Mouse (Mus musculus) kidney, postnatal 14 days (tissue): ENCODE data around the gene Clybl.

ENCODE experiments used
- DNase-seq: peaks from one replicate; pipeline ENCODE4 v3.0.0; 2022; ENCODE audit warnings: mixed read lengths

The Clybl gene

GRCm38 (mm10) chr14:122200247-122200885 lies 18.9 kb downstream of the Clybl start:
- no peak for DNase-seq

- no peak for DNase-seq
Observed at GRCm38 (mm10) chr14:122209177-122209576, 27.7 kb downstream of the Clybl start.

GRCm38 (mm10) chr14:122213590-122213989 lies 32.1 kb downstream of the Clybl start:
- DNase-seq = no peak

DNA sequence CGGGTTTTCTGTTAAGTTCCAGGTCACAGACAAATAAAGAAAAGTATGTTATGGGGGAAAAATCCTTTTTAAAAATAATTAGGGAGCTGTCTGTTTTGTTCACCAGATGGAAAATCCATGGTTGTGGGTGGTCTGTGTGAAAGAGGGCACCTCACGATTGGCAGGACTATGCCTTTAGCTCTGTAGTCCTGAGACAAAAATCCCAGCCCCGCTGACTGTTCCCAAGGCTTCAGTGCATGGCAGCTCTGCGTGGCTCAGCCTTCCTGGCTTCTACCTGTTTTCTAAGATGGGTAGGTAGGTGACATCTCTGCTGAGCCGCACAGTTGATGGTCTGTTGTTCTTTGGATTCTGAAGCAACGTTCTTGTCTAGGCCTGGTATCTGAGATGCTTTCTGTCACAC lies 32.6 kb downstream of the Clybl start:
- no peak for DNase-seq

GRCm38 (mm10) chr14:122217221-122217620 lies 35.7 kb downstream of the Clybl start:
- no peak for DNase-seq

GRCm38 (mm10) chr14:122222934-122223374 lies 41.5 kb downstream of the Clybl start:
- DNase-seq = no peak

DNA sequence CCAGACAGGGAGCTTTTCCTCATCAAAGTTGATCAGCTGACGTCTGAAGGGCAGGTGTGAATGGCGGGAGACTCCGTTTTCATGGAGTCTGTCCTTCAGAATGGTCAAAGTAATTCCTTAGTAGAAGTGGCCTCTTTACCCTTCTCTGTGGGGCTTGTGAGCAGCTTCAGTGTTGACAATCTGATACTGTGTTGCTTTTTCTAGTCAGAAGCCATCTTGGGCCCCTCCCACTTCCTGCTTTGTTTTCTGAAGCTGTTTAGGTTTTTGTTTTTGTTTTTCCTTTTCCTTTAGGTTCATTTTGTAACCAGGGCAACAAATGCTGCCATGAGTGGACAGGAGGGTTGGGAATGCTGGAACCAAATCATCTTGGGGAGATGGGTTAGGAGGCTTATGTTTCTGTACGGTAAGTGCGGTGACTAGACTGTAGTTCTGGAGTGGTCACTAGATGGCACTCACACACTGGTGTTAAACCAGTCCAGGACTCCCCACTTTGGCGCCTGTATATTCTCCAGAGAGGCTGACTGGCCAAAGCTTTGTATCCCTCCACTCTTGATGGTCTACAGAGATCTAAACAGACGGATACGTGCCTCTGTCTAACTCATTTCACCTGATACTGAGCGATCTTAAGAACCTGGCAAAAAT lies 42.1 kb downstream of the Clybl start:
- peak; percentile 86 for DNase-seq

GRCm38 (mm10) chr14:122224103-122224494 lies 42.6 kb downstream of the Clybl start:
- DNase-seq = no peak

DNA sequence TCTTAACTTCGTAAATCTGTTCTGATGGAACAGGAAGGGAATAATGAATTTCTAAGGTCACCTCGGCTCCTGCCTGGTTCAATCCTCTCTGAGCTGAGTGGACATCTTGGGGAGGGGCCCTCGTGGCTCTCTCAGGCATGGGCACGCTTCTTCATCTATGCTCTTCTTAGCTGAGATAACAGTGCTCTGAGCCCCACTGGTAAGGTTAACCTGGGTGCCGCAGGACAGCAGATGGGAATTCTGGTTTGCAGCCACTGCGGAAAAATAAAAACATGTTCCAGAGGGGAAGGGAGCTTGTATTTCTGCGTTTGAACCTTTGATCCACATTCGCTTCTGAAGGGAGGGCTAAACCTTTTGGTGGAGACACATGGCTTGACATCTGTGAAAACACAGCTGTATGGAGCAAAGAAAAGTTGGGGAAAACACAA lies 43.0 kb downstream of the Clybl start:
- DNase-seq = no peak

DNA sequence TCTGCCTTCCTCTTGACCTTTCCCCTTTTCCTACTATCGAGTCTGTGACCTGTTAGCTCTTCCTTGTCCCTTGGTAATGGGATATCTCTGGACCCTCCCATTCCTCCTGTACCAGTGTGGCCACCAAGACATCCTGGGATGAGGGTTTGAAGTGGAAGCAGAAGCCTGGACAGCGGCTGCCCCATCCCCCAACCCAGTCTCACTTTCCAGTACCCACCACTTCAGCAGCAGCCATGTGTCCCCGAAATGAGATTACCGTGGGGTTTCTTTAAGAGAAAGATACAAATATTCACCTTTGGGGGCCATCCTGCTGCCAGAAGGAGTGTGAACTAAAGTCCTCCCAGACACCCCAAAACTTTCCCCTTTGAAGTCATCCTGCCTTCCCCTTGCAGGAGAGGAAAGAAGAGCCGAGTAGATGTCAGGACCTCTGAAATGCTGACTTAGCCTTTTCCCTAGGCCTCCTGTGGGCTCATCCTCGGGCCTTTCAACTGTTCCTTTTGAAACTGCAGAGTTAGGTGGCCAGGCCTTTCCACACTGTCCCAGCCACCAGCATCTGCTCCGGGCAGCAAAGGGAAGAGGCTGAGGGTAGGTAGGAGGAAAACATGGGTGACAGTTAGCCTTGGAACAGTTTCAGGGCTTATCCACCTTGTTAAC lies 44.1 kb downstream of the Clybl start:
- no peak for DNase-seq

DNA sequence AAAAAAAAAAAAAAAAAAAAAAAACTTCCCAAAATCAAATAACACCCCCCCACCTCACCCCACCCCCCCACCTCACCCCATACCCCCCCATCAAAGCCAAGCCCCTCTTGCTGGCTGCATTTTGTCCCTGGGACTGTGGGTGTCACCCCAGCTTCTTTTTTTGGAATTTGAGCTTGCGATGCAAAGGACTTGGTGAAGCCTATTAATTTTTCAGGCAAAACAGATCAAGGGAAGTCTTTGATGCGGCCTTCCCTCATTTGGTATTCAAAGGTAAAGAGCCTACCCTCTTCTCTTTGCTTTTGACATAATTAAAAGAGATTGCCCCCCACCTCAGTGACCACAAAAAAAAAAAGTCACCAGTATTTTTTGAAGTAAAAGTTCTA lies 44.6 kb downstream of the Clybl start:
- DNase-seq = no peak

- DNase-seq = no peak
Observed at GRCm38 (mm10) chr14:122226666-122227453, 45.4 kb downstream of the Clybl start.

- no peak for DNase-seq
Observed at GRCm38 (mm10) chr14:122227454-122227951, 46.0 kb downstream of the Clybl start.

DNA sequence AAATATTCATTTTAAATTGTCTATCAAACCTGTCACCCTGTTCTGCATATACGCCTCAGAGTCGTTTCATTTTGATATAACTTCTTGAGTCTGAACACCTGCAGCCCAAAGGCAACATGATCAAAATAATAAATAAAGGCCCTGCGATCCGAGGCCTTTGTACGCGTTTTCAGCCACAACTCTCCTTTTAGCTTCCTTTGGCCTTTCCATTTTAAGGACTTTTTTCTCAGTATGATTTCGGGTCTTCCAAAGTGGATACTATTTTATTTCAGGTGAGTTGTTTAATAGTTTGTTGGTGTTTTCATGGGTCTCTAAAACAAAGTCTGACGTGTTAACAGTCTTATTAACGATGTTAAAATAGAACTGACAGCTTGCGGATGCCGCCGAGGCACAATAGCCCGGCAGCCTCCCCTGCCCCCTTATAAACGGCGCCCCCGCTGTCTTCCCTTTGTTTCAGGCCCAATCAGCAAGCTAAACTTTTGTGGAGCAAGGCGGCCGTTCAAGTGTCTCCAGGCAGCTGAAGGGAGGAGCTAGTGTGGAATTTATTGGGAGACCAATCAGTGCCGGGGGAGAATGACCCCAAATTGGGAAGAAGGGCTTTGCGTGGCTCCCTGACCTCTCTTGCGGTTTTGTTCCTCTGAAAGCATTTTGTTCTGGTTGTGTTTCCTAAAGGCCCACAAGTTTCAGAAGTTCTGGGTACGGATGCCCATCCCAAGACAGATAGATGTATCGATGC lies 47.5 kb downstream of the Clybl start:
- no peak for DNase-seq

- no peak for DNase-seq
Observed at GRCm38 (mm10) chr14:122229988-122230387, 48.5 kb downstream of the Clybl start.

DNA sequence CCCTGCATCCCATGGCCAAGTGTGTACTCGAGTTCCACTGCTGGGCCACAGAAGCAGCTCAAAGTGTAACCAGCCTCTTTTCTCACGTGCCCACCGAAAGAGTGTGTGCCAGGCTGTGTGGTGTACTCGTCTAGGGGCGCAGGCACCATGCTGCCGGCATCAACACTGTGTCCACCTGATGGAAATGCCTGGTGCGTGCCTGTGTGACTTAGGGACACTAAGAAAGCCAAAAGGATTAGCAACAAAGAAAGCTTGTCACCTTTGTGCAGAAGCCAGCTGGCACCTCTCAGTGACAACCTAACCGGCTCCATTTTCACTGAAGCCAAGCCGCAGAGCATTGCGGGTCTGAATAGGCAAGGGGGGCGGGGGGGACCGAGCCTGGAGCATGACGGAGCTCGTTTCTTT lies 49.1 kb downstream of the Clybl start:
- no peak for DNase-seq

GRCm38 (mm10) chr14:122231073-122231472 lies 49.6 kb downstream of the Clybl start:
- no peak for DNase-seq

DNA sequence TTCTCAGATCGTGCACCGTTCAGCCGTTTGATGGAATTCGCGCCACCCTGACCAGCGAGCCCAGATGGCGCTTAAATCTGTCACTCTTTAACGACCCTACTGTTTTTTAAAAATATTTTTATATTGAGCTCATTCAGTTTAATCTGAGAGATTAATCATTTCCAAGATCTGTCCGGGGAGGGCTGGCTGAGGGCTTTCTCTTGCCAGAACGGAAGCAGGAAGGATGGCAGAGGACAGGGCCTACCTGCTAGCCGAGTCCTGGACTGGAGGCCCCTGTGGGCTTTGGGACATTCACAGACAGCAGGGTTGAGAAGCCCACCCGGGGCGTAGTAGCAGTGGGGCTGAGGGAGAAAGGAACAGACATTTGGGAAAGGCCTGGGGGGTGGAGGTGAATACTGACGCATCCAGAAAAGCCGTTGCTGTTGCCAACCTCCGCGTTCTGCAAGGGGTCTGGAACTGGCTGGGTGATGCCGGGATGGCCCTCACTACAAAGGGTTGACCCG lies 51.8 kb downstream of the Clybl start:
- DNase-seq = peak; percentile 43

DNA sequence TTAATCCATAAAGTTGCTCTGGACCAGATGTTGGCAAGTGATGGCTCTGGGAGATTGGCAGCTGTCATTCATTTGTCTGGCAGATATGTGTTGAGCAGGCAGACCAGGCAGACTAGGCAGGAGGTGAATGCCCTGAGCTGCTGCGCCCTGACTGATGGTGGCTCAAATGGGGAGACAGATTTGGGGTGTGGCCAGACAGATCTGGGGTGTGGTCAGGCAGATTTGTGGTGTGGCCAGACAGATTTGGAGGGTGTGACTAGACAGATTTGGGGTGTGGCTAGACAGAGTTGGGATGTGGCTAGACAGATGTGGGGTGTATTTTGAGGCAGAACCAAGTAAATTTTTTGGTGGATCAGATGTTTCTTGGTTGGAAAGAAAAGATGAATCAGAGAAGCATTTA lies 62.4 kb downstream of the Clybl start:
- no peak for DNase-seq

DNA sequence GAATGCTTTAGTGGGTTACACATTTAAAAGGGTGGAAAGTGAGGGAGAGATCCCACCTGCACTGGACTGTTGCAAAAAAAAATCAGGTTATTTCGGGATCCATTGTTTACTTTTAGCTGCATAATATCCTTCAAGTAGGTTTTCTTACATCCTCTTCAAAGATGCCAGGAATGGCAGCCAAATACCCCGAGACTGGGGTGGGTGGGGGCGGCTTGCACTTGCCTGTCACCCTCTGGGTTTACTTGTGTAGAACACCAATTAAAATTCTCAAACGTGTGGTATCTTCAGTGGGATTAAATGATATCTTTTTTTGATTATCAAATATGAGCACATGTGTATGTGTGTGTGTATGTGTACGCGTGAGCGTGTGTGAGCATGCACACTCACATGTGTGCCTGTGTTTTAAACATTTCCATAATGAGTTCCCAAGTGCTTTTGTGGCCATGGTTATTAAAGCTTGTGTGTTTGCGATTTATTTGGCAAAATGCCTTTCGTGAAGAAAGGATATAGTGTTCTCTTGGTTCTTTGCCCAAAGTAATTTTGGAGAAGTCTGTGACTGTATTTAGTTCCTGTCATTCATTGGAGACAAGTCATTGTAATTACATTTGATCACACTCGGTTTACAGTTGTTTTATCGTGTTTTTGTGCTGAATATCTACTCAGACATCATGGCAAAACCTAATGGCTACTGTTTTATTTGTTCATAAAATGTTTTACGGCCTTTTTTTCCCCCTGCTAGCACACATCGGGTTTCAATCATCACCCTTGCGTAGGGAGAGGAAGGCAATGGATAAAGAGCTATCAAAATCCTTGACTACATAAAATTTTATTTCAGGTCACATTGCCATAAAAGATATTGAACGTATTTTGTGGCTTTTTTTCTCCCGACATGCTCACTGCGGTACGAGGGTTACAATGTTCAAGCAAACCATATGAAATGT lies 65.7 kb downstream of the Clybl start:
- DNase-seq = no peak

DNA sequence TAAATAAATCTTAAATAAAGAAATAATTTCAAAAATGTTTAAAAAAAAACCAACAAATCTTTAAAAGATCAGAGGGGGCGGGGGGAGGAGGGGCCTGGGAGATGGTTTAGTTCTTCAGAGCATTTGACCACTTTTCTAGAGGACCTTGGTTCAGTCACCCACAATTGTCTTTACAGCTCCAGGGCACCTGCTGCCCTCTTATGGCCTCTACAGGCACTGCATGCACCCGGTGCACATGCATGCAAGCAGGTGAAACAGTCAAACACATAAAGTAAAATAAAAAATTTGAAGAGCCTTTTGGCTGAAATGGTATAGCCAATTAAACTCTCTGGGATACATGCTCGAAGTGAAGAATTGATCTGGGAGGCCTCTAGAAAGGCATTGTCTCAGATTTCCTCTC lies 67.6 kb downstream of the Clybl start:
- no peak for DNase-seq
